Mouse (Mus musculus): ENCODE data around the gene Zdhhc4.

- TF ChIP-seq CTCF (IDR thresholded peaks at IDR 0.05) (no peak), EP300 (IDR thresholded peaks at IDR 0.05) (no peak)
Observed at GRCm38 (mm10) chr5:143334418-143335088, 5.5 kb upstream of the Zdhhc4 start.
